ENCODE assay signal across 8 mouse cellular contexts in genomic region chrX:60892098-60892800, GRCm38 (mm10). TPM values are rescaled to one million over a fixed set of nuclear protein-coding genes. Genes with fewer than 3 reads are reported as not detected.
DNase-seq lines count a peak whose midpoint lies in the region; ATAC-seq and TF ChIP-seq lines count a peak whose summit lies in the region.

No protein-coding gene starts in this region.

- H3K4me1 ChIP-seq in heart, adult 2 months (ENCODE audit: control insufficient read depth, insufficient read depth, low read length): no peaks in the 10 kb centered on the region
- peaks cover 14% of the 10 kb centered on the region for H3K4me1 ChIP-seq in heart, embryonic 15.5 days (replicated peaks)
- H3K4me1 ChIP-seq in liver, embryonic 11.5 days (replicated peaks; ENCODE audit: control insufficient read depth, insufficient read depth, low read length): no peaks in the 10 kb centered on the region
- no peaks in the 10 kb centered on the region for H3K4me1 ChIP-seq in stomach, embryonic 15.5 days

- peaks cover 26% of the 10 kb centered on the region for H3K27me3 ChIP-seq in heart, adult 2 months (ENCODE audit: control insufficient read depth, insufficient read depth, low read length)
- H3K27me3 ChIP-seq in heart, embryonic 15.5 days: peaks cover 64% of the 10 kb centered on the region
- H3K27me3 ChIP-seq in liver, embryonic 11.5 days (replicated peaks; ENCODE audit: control insufficient read depth, insufficient read depth, low read length): peaks cover 93% of the 10 kb centered on the region
- peaks cover 54% of the 10 kb centered on the region for H3K27me3 ChIP-seq in stomach, embryonic 15.5 days (replicated peaks)

- no peaks in the 10 kb centered on the region for H3K9me3 ChIP-seq in heart, embryonic 15.5 days (replicated peaks)
- no peaks in the 10 kb centered on the region for H3K9me3 ChIP-seq in liver, embryonic 11.5 days (ENCODE audit: control insufficient read depth, low read length)
- no peaks in the 10 kb centered on the region for H3K9me3 ChIP-seq in stomach, embryonic 15.5 days

- TF ChIP-seq CTCF in heart, adult 2 months (IDR thresholded peaks at IDR 0.05): no peak

- WGBS in heart, adult 2 months: 24% methylated on average over 88 of the region's 102 CpGs
- 15% methylated on average over 42 of the region's 102 CpGs for WGBS in heart, embryonic 15.5 days
- WGBS in liver, embryonic 11.5 days: 21% methylated on average over 54 of the region's 102 CpGs
- WGBS in stomach, embryonic 15.5 days: 25% methylated on average over 49 of the region's 102 CpGs

- TF ChIP-seq POLR2A in heart, adult 2 months (IDR thresholded peaks at IDR 0.05; ENCODE audit: insufficient read depth, low read depth, low read length): no peak

- DNase-seq in heart, adult 2 months: peak in 1 of 2 experiments; percentile 3
- no peak for DNase-seq in heart, adult 9 months (ENCODE audit: low spot score in 2 of 2)
- peak; percentile 7 for DNase-seq in urinary bladder, postnatal 14 days (ENCODE audit: low spot score)
- DNase-seq in urinary bladder, postnatal 10 days (ENCODE audit: low spot score): no peak
- no peak for DNase-seq in liver, embryonic 11.5 days (ENCODE audit: low spot score)

- ATAC-seq in heart, embryonic 15.5 days (replicated peaks; ENCODE audit: insufficient number of reproducible peaks, insufficient read depth, low FRiP score, low read depth): no peak; the same call in 1 of the 2 replicates
- ATAC-seq in liver, embryonic 11.5 days (replicated peaks; ENCODE audit: low FRiP score): no peak
- ATAC-seq in stomach, embryonic 15.5 days (ENCODE audit: insufficient read depth, low FRiP score, low read depth): peak; percentile 43; the same call in 1 of the 2 replicates
- no peak for ATAC-seq in erythroblast, adult 5-6 weeks (replicated peaks; ENCODE audit: low FRiP score, poor library complexity, severe bottlenecking)

- intact Hi-C loops in heart, adult 2 months (cut with DNase I): no loop called here

- no peaks in the 10 kb centered on the region for H3K36me3 ChIP-seq in heart, adult 2 months (ENCODE audit: control insufficient read depth, insufficient read depth, low read length)
- no peaks in the 10 kb centered on the region for H3K36me3 ChIP-seq in heart, embryonic 15.5 days
- H3K36me3 ChIP-seq in liver, embryonic 11.5 days (ENCODE audit: control insufficient read depth, insufficient read depth, low read length): no peaks in the 10 kb centered on the region
- no peaks in the 10 kb centered on the region for H3K36me3 ChIP-seq in stomach, embryonic 15.5 days

- no peak for TF ChIP-seq EP300 in heart, adult 2 months (IDR thresholded peaks at IDR 0.05; ENCODE audit: insufficient read depth, low read depth, low read length)

- H3K9ac ChIP-seq in heart, adult 2 months (ENCODE audit: low read depth, low read length): 0 out of 2 replicates have a peak overlapping the region, but pooled peaks have one; percentile 24
- H3K9ac ChIP-seq in heart, embryonic 15.5 days: peak overlapping the region; percentile 33
- no peak overlapping the region for H3K9ac ChIP-seq in liver, embryonic 11.5 days (ENCODE audit: low read depth, low read length)
- no peak overlapping the region for H3K9ac ChIP-seq in stomach, embryonic 15.5 days

- peak overlapping the region; percentile 24; the same call in 1 of the 2 replicates for H3K4me3 ChIP-seq in heart, adult 2 months
- H3K4me3 ChIP-seq in heart, embryonic 15.5 days: peak overlapping the region; percentile 53
- H3K4me3 ChIP-seq in liver, embryonic 11.5 days (ENCODE audit: low read depth, low read length): peak overlapping the region; percentile 43
- H3K4me3 ChIP-seq in stomach, embryonic 15.5 days (replicated peaks): peak overlapping the region; percentile 43

- peak overlapping the region; percentile 82 for H3K4me2 ChIP-seq in heart, embryonic 15.5 days
- peak overlapping the region; percentile 60 for H3K4me2 ChIP-seq in liver, embryonic 11.5 days
- peak overlapping the region; percentile 82 for H3K4me2 ChIP-seq in stomach, embryonic 15.5 days

- no peak overlapping the region for H3K27ac ChIP-seq in heart, adult 2 months
- H3K27ac ChIP-seq in heart, embryonic 15.5 days: no peak overlapping the region
- H3K27ac ChIP-seq in liver, embryonic 11.5 days (ENCODE audit: low read depth, low read length): no peak overlapping the region
- no peak overlapping the region for H3K27ac ChIP-seq in stomach, embryonic 15.5 days

- no peaks in the 10 kb centered on the region for H3K79me2 ChIP-seq in heart, adult 2 months (replicated peaks; ENCODE audit: control insufficient read depth, insufficient read depth, low read length)

RNA-seq across cellular contexts. Expression of gene Sox3, which starts 1.0 kb away (rescaled TPM):
- total RNA-seq in heart, adult 2 months (2021): not detected
- polyA plus RNA-seq in heart, adult 2 months (2012; rRNA removed): not detected in 2 replicates
- polyA plus RNA-seq in heart, embryonic 15.5 days (2015; fragmentation: Nextera tagmentation; extraction: Ambion mirVana): 0.49 and 0.57 TPM in 2 replicates
- polyA plus RNA-seq in liver, embryonic 11.5 days (2014; fragmentation: Nextera tagmentation; extraction: Ambion mirVana): not detected in 2 replicates
- polyA plus RNA-seq in stomach, embryonic 15.5 days (2015; fragmentation: Nextera tagmentation; extraction: Ambion mirVana): 0.18 TPM in 1 of 2 replicates, not detected in the other
- not detected in 2 replicates for total RNA-seq in erythroblast, adult 5-6 weeks (2015; ENCODE audit: low replicate concordance)
- not detected in 2 replicates for total RNA-seq in erythroblast, adult 5-6 weeks (2017; ENCODE audit: low replicate concordance)

Comparison
In these comparisons a context has a peak if more than half of its experiments do, and no peak if none do; other contexts are left out.
1. H3K9ac ChIP-seq: peak in heart, adult 2 months (single experiment) and heart, embryonic 15.5 days (single experiment); none in liver, embryonic 11.5 days (single experiment) and stomach, embryonic 15.5 days (single experiment).
2. Peak in every context shown above with its lines, with median percentiles within 50 percentile points of each other: H3K4me3 ChIP-seq and H3K4me2 ChIP-seq.